Comparison of ENCODE assay signal across 14 mouse cellular contexts in the genomic region with DNA sequence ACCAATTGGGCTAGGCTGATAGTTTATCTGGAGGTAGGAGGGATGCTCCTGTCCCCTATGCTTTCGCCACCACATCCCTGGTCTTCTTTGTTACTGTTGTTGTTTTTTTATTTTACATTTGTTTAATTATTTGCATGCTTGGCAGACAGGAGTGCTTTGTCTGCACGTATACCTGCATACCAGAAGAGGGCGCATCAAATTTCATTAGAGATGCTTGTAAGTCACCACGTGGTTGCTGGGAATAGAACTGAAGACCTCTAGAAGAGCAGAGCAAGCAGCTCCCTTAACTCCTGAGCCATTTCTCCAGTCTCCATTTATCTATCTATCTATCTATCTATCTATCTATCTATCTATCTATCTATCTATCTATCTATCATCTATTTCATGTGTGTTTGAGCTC.
DNase-seq lines count a peak whose midpoint lies in the region; ATAC-seq and TF ChIP-seq lines count a peak whose summit lies in the region.
"Had no signal": no experiment of that assay in that cellular context is flagged by ENCODE, and none has a peak within 500 bp of the region (broad histone marks: within the 10 kb centered on the region; RNA-seq: fewer than 3 reads in every experiment).

No protein-coding gene starts in this region.

- no peak overlapping the region for H3K9ac ChIP-seq in kidney, postnatal 0 days (ENCODE audit: low read depth, low read length)
- H3K9ac ChIP-seq in forebrain, embryonic 16.5 days (replicated peaks; ENCODE audit: low read depth, low read length) = no peak overlapping the region
- no peak overlapping the region for H3K9ac ChIP-seq in kidney, embryonic 15.5 days
- H3K9ac ChIP-seq: lung, embryonic 15.5 days; midbrain, embryonic 13.5 days; neural tube, embryonic 12.5 days had no signal

- peak; percentile 41 for DNase-seq in embryo, embryonic 11 days
- DNase-seq in embryo, embryonic 9.5 days (ENCODE audit: extremely low spot score) = no peak
- no peak for DNase-seq in kidney, postnatal 0 days (ENCODE audit: low spot score)
- no peak for DNase-seq in kidney, adult 11 months
- peak; percentile 61 for DNase-seq in 416B (ENCODE audit: low read depth)
- peak; percentile 34 for DNase-seq in brain, embryonic 14.5 days (ENCODE audit: low read depth)
- DNase-seq: adrenal gland, postnatal 25 days; cerebellum, postnatal 36 days had no signal

- no peak for TF ChIP-seq POLR2A in brain, embryonic 14.5 days (IDR thresholded peaks at IDR 0.05; ENCODE audit: borderline replicate concordance, extremely low read depth, insufficient read depth, insufficient read length, poor library complexity, severe bottlenecking)

- no peaks in the 10 kb centered on the region for H3K9me3 ChIP-seq in kidney, postnatal 0 days (replicated peaks; ENCODE audit: low read length)
- H3K9me3 ChIP-seq in forebrain, embryonic 16.5 days (ENCODE audit: control insufficient read depth, low read length) = no peaks in the 10 kb centered on the region
- H3K9me3 ChIP-seq in kidney, embryonic 15.5 days (replicated peaks) = no peaks in the 10 kb centered on the region
- H3K9me3 ChIP-seq: heart, embryonic 10.5 days; lung, embryonic 15.5 days; neural tube, embryonic 12.5 days had no signal

- H3K27me3 ChIP-seq in kidney, postnatal 0 days (ENCODE audit: insufficient read depth, low read length) = no peaks in the 10 kb centered on the region
- H3K27me3 ChIP-seq in forebrain, embryonic 16.5 days (replicated peaks; ENCODE audit: control insufficient read depth, insufficient read depth, low read length) = no peaks in the 10 kb centered on the region
- no peaks in the 10 kb centered on the region for H3K27me3 ChIP-seq in kidney, embryonic 15.5 days
- H3K27me3 ChIP-seq: lung, embryonic 15.5 days; midbrain, embryonic 13.5 days; neural tube, embryonic 12.5 days had no signal

- WGBS in kidney, postnatal 0 days = 63% methylated on average over 4 of the region's 4 CpGs
- 54% methylated on average over 4 of the region's 4 CpGs for WGBS in forebrain, embryonic 16.5 days
- 58% methylated on average over 4 of the region's 4 CpGs for WGBS in kidney, embryonic 15.5 days

- no peak overlapping the region for H3K4me3 ChIP-seq in kidney, postnatal 0 days (replicated peaks; ENCODE audit: low read depth, low read length)
- no peak overlapping the region for H3K4me3 ChIP-seq in forebrain, embryonic 16.5 days (replicated peaks; ENCODE audit: low read length)
- H3K4me3 ChIP-seq in kidney, embryonic 15.5 days (replicated peaks) = no peak overlapping the region
- H3K4me3 ChIP-seq: heart, embryonic 10.5 days; lung, embryonic 15.5 days; midbrain, embryonic 13.5 days; neural tube, embryonic 12.5 days had no signal

- no peak overlapping the region for H3K27ac ChIP-seq in kidney, postnatal 0 days
- no peak overlapping the region for H3K27ac ChIP-seq in forebrain, embryonic 16.5 days (ENCODE audit: low read length)
- H3K27ac ChIP-seq in kidney, embryonic 15.5 days = no peak overlapping the region
- H3K27ac ChIP-seq: heart, embryonic 10.5 days; lung, embryonic 15.5 days; midbrain, embryonic 13.5 days; neural tube, embryonic 12.5 days had no signal

- H3K4me1 ChIP-seq in kidney, postnatal 0 days (replicated peaks; ENCODE audit: insufficient read depth, low read length) = no peaks in the 10 kb centered on the region
- no peaks in the 10 kb centered on the region for H3K4me1 ChIP-seq in forebrain, embryonic 16.5 days (replicated peaks; ENCODE audit: control insufficient read depth, insufficient read depth, low read length)
- no peaks in the 10 kb centered on the region for H3K4me1 ChIP-seq in kidney, embryonic 15.5 days
- H3K4me1 ChIP-seq: midbrain, embryonic 13.5 days; neural tube, embryonic 12.5 days had no signal

- TF ChIP-seq CTCF in kidney, postnatal 0 days (IDR thresholded peaks at IDR 0.05; ENCODE audit: low read depth) = peak; percentile 51
- TF ChIP-seq CTCF in brain, embryonic 14.5 days (IDR thresholded peaks at IDR 0.05; ENCODE audit: borderline replicate concordance, extremely low read depth, insufficient read depth, insufficient read length) = peak; percentile 42; the same call in 1 of the 2 replicates

- H3K36me3 ChIP-seq in kidney, postnatal 0 days (ENCODE audit: insufficient read depth, low read length) = peaks cover 3% of the 10 kb centered on the region; the same call in 1 of the 2 replicates
- H3K36me3 ChIP-seq in forebrain, embryonic 16.5 days (ENCODE audit: control insufficient read depth, insufficient read depth) = no peaks in the 10 kb centered on the region
- no peaks in the 10 kb centered on the region for H3K36me3 ChIP-seq in kidney, embryonic 15.5 days
- H3K36me3 ChIP-seq: lung, embryonic 15.5 days; midbrain, embryonic 13.5 days; neural tube, embryonic 12.5 days had no signal

- no peak for ATAC-seq in kidney, postnatal 0 days (replicated peaks; ENCODE audit: low FRiP score, low read depth)
- no peak for ATAC-seq in forebrain, embryonic 16.5 days
- no peak for ATAC-seq in kidney, embryonic 15.5 days (replicated peaks; ENCODE audit: low FRiP score)
- ATAC-seq: midbrain, embryonic 13.5 days had no signal

- H3K4me2 ChIP-seq in kidney, postnatal 0 days (ENCODE audit: low read length) = no peak overlapping the region
- H3K4me2 ChIP-seq in forebrain, embryonic 16.5 days (ENCODE audit: low read length) = no peak overlapping the region
- H3K4me2 ChIP-seq in kidney, embryonic 15.5 days = no peak overlapping the region
- H3K4me2 ChIP-seq: lung, embryonic 15.5 days; midbrain, embryonic 13.5 days; neural tube, embryonic 12.5 days had no signal

Comparison
In these comparisons a context has a peak if more than half of its experiments do, and no peak if none do; other contexts are left out.
1. DNase-seq: peak in embryo, embryonic 11 days (single experiment), 416B (single experiment) and brain, embryonic 14.5 days (single experiment); none in embryo, embryonic 9.5 days (single experiment), kidney, postnatal 0 days (single experiment) and kidney, adult 11 months (single experiment).